Mouse (Mus musculus) megakaryocyte, embryonic 14.5 days (primary cell): ENCODE data around the gene Rad54l2. TPM values are rescaled to one million over a fixed set of nuclear protein-coding genes. Genes with fewer than 3 reads are reported as not detected.

Source experiments
- H3K27me3 ChIP-seq: replicated peaks from 2 replicates; pipeline ENCODE3; 2012; ENCODE audit warnings: inconsistent platforms
- H3K36me3 ChIP-seq: replicated peaks from 2 replicates; pipeline ENCODE3; 2012; ENCODE audit warnings: low read length, inconsistent platforms, mixed read lengths
- H3K4me1 ChIP-seq: 2 replicates; pipeline ENCODE4 v1.6.1; 2012; ENCODE audit warnings: inconsistent platforms
- H3K4me3 ChIP-seq: replicated peaks from 2 replicates; pipeline ENCODE3; 2012; ENCODE audit warnings: moderate library complexity, mild to moderate bottlenecking, inconsistent platforms
- H3K9me3 ChIP-seq: 2 replicates; pipeline ENCODE4 v1.6.1; 2012; ENCODE audit warnings: inconsistent platforms
- FLI1 ChIP-seq: IDR thresholded peaks from 2 replicates; pipeline ENCODE4 v1.6.1; 2012; ENCODE audit warnings: low read length, inconsistent platforms, mixed read lengths
- GATA1 ChIP-seq: IDR thresholded peaks from 3 replicates; pipeline ENCODE4 v1.6.1; 2012; ENCODE audit warnings: mixed read lengths, low read length, inconsistent platforms, borderline replicate concordance
- polyA plus RNA-seq: library from polyadenylated mRNA; stranded (reverse); fragments of >175 nt; gene quantifications from 2 replicates; pipeline ENCODE4 v1.2.3, GENCODE M21; 2012; ENCODE audit warnings: low replicate concordance; ENCODE audit not compliant: insufficient read depth

The Rad54l2 gene
- polyA plus RNA-seq, 1 experiment: 1.9 TPM

DNA sequence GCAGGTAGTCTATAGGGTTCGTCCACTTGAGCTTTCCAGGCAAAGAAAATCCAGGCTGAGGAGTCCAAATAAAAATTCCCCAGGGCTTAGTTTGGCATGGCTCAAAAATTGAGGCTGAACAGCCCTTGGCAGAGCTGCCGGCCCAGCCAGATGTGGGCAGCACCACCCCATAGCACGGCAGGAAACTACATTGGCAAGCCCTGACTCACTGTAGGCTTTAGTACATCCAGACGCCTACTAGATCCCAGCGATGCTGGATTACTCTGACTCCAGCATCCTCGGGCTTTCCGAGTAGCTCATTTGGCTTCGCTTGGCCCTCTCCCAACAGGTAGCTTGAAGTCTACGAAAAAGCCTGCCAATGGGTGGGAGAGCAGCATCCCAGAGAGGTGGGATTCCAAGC, 108.0 kb downstream of the Rad54l2 start:
- H3K27me3 ChIP-seq: no peaks in the 10 kb centered on the region
- no peak for TF ChIP-seq GATA1
- TF ChIP-seq FLI1: no peak
- H3K4me3 ChIP-seq: no peak overlapping the region
- peaks cover 34% of the 10 kb centered on the region for H3K4me1 ChIP-seq
- H3K9me3 ChIP-seq: no peaks in the 10 kb centered on the region
- peaks cover 68% of the 10 kb centered on the region for H3K36me3 ChIP-seq

GRCm38 (mm10) chr9:106678242-106678641, 110.8 kb downstream of the Rad54l2 start:
- no peaks in the 10 kb centered on the region for H3K9me3 ChIP-seq
- no peak for TF ChIP-seq GATA1
- no peak for TF ChIP-seq FLI1
- no peaks in the 10 kb centered on the region for H3K27me3 ChIP-seq
- H3K4me1 ChIP-seq: peaks cover 40% of the 10 kb centered on the region
- peaks cover 93% of the 10 kb centered on the region for H3K36me3 ChIP-seq
- no peak overlapping the region for H3K4me3 ChIP-seq

- H3K36me3 ChIP-seq: peaks cover 93% of the 10 kb centered on the region
- TF ChIP-seq FLI1: no peak
- TF ChIP-seq GATA1: no peak
- no peaks in the 10 kb centered on the region for H3K27me3 ChIP-seq
- no peaks in the 10 kb centered on the region for H3K9me3 ChIP-seq
- H3K4me3 ChIP-seq: no peak overlapping the region
- H3K4me1 ChIP-seq: peaks cover 40% of the 10 kb centered on the region
Measured at GRCm38 (mm10) chr9:106677702-106678101, 111.3 kb downstream of the Rad54l2 start.

DNA sequence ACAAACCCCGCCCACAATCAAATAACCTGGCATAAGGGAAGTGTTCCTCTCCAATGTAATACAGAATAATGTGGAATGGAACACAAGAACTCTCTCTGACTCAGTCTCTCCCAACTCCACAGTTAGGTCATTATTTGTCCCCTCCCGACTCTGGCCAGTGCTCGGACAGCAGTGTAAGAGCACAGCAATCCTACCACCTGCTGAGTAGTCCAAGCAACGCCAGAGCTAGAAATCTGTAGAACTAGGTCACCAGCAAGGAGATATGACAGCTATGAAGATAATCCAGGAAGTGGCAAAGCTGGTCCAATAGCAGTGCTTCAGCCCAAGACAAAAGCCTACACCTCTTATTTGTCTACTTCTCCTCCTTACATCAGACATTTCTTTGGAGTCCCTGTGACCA, 112.4 kb downstream of the Rad54l2 start:
- Histone ChIP-seq H3K27me3 (no peaks in the 10 kb centered on the region), H3K36me3 (peaks cover 96% of the 10 kb centered on the region), H3K4me3 (no peak overlapping the region), H3K4me1 (peaks cover 50% of the 10 kb centered on the region), H3K9me3 (no peaks in the 10 kb centered on the region)
- no peak for TF ChIP-seq FLI1
- no peak for TF ChIP-seq GATA1

DNA sequence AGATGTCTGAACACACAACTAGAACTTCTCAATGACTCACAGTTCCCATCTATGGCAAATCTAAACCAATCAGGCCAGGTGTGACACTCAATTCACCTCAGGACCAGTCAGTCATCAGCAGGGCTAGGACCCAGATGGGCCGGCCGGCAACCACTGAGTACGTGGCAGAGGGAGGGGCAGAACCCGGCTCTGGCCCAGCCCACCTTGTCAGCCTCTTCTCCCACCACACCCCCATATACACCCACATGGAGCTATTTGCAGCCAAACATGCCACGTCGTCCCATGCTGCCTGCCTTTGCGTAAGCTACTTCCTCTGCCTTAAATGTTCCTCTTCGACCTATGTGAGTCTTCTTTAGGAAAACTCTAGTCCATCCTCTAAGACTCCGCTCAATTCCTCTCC, 113.0 kb downstream of the Rad54l2 start:
- Histone ChIP-seq H3K4me1 (peaks cover 50% of the 10 kb centered on the region), H3K9me3 (no peaks in the 10 kb centered on the region), H3K27me3 (no peaks in the 10 kb centered on the region), H3K4me3 (no peak overlapping the region), H3K36me3 (peaks cover 96% of the 10 kb centered on the region)
- no peak for TF ChIP-seq GATA1
- TF ChIP-seq FLI1: no peak

- H3K4me1 ChIP-seq: peaks cover 50% of the 10 kb centered on the region
- peaks cover 96% of the 10 kb centered on the region for H3K36me3 ChIP-seq
- H3K4me3 ChIP-seq: no peak overlapping the region
- no peaks in the 10 kb centered on the region for H3K27me3 ChIP-seq
- no peaks in the 10 kb centered on the region for H3K9me3 ChIP-seq
- TF ChIP-seq FLI1 (no peak), GATA1 (no peak)
Measured at GRCm38 (mm10) chr9:106675480-106675879, 113.5 kb downstream of the Rad54l2 start.

DNA sequence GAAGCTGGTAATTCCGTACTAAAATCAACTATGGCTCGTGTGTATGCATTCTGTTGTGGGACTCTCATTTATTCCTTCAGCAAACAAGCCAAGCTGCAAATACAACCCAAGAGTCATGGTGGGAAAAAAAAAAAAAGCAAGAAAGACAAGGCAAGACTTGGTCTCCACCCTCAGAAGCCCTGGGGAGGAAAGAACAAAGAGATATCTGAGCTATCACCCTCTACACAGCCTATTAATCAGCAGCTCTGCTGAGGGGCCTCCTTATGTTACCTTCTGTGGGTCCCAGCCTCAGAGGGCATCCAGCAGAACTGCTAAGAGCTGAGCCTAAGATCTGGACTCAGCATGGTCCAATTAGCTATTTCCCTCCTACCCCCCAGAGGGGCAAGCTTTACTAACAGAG, 115.1 kb downstream of the Rad54l2 start:
- no peak for TF ChIP-seq GATA1
- no peak for TF ChIP-seq FLI1
- H3K36me3 ChIP-seq: peaks cover 96% of the 10 kb centered on the region
- no peaks in the 10 kb centered on the region for H3K9me3 ChIP-seq

GRCm38 (mm10) chr9:106664856-106665255, 124.1 kb downstream of the Rad54l2 start:
- Histone ChIP-seq H3K36me3 (peaks cover 100% of the 10 kb centered on the region), H3K27me3 (no peaks in the 10 kb centered on the region), H3K4me1 (no peaks in the 10 kb centered on the region), H3K4me3 (no peak overlapping the region), H3K9me3 (no peaks in the 10 kb centered on the region)
- TF ChIP-seq FLI1 (no peak), GATA1 (no peak)

More for the DNA sequence above, 115.1 kb downstream of the Rad54l2 start:
- Histone ChIP-seq H3K4me1 (peaks cover 41% of the 10 kb centered on the region), H3K4me3 (no peak overlapping the region), H3K27me3 (no peaks in the 10 kb centered on the region)

DNA sequence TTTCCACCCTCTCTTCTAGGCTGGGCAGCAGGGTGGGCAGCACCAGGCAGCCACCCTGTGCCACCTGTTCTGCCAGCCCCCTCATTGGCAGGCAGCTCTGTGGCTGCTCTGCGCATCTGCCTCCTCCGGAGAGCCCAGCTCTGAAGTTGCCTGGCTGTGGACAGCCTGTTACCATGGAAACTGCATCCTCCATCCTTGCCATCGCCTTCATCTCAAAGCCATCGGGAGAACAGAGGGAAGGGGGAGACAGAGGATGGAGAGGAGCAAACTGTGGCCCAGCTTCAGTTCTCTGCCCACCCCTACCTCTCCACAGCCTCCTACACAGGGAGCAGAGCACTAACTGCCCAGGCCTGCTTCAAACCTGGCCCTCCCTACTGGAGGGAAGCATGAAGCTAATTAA, 124.6 kb downstream of the Rad54l2 start:
- TF ChIP-seq FLI1 (no peak), GATA1 (no peak)
- no peaks in the 10 kb centered on the region for H3K27me3 ChIP-seq
- H3K4me1 ChIP-seq: no peaks in the 10 kb centered on the region
- H3K4me3 ChIP-seq: no peak overlapping the region
- peaks cover 100% of the 10 kb centered on the region for H3K36me3 ChIP-seq
- no peaks in the 10 kb centered on the region for H3K9me3 ChIP-seq

DNA sequence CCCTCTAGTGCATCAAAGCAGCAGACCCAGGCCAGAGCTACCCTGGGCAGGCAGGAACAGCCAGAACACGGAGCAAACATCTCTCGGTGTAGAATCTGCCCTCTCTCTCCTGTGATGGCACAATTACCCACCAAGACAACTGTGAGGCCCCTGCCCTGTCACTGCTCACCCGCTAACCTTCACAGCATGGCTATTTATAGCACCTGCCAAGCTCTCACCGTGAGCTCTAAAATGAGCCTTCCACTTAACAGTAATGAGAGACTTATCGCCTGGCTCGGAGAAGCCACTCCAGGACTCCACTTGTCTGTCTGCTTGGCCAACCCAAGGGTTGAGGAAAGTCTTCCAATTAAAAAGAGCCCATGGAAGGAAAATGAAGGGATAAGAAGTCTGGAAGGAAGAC, 125.8 kb downstream of the Rad54l2 start:
- TF ChIP-seq GATA1: no peak
- no peak for TF ChIP-seq FLI1
- no peaks in the 10 kb centered on the region for H3K4me1 ChIP-seq
- H3K4me3 ChIP-seq: no peak overlapping the region
- no peaks in the 10 kb centered on the region for H3K27me3 ChIP-seq
- H3K9me3 ChIP-seq: no peaks in the 10 kb centered on the region
- peaks cover 100% of the 10 kb centered on the region for H3K36me3 ChIP-seq

- H3K36me3 ChIP-seq: peaks cover 76% of the 10 kb centered on the region
- TF ChIP-seq FLI1: no peak
- TF ChIP-seq GATA1: no peak
Measured at GRCm38 (mm10) chr9:106659935-106660334, 129.1 kb downstream of the Rad54l2 start.

More at GRCm38 (mm10) chr9:106659935-106660334, 129.1 kb downstream of the Rad54l2 start:
- no peak overlapping the region for H3K4me3 ChIP-seq
- H3K4me1 ChIP-seq: peaks cover 10% of the 10 kb centered on the region; the same call in 1 of the 2 replicates
- no peaks in the 10 kb centered on the region for H3K9me3 ChIP-seq
- H3K27me3 ChIP-seq: peaks cover 25% of the 10 kb centered on the region
